8 mouse cellular contexts compared by ENCODE assay signal in genomic region chr15:81670231-81670640, GRCm38 (mm10). TPM values are rescaled to one million over a fixed set of nuclear protein-coding genes. Genes with fewer than 3 reads are reported as not detected.
DNase-seq lines count a peak whose midpoint lies in the region; ATAC-seq and TF ChIP-seq lines count a peak whose summit lies in the region.

No protein-coding gene starts in this region.

- H3K4me3 ChIP-seq in hindbrain, embryonic 10.5 days, result no peak overlapping the region
- no peak overlapping the region for H3K4me3 ChIP-seq in hindbrain, embryonic 12.5 days
- H3K4me3 ChIP-seq in CH12.LX (replicated peaks in 1 of 3; ENCODE audit: low read depth in 2 of 3, low read length in 2 of 3, poor library complexity in 1 of 3), result no peak overlapping the region
- H3K4me3 ChIP-seq in embryonic facial prominence, embryonic 15.5 days (replicated peaks), result no peak overlapping the region
- no peak overlapping the region for H3K4me3 ChIP-seq in forebrain, embryonic 16.5 days (replicated peaks; ENCODE audit: low read length)

- TF ChIP-seq CTCF in CH12.LX (conservative IDR thresholded peaks at IDR 0.05 in 1 of 2, IDR thresholded peaks at IDR 0.05 in 1 of 2; ENCODE audit: low read depth in 2 of 2, low read length in 2 of 2), result peak in 1 of 2 experiments; percentile 77; a peak in 3 of 4 replicates

- no peak overlapping the region for H3K4me2 ChIP-seq in hindbrain, embryonic 12.5 days (replicated peaks)
- no peak overlapping the region for H3K4me2 ChIP-seq in CH12.LX (ENCODE audit: insufficient read depth, low read depth, poor library complexity, severe bottlenecking)
- no peak overlapping the region for H3K4me2 ChIP-seq in embryonic facial prominence, embryonic 15.5 days (replicated peaks)
- no peak overlapping the region for H3K4me2 ChIP-seq in forebrain, embryonic 16.5 days (ENCODE audit: low read length)

- in situ Hi-C loops in CH12.LX (cut with MboI; ENCODE audit: low pct_ligation_motif_present, low pct_unique_long_range_greater_than_20kb, low sequenced_read_pairs), result no loop called here

- peaks cover 10% of the 10 kb centered on the region for H3K79me2 ChIP-seq in CH12.LX (replicated peaks; ENCODE audit: control insufficient read depth, extremely low read depth, insufficient read depth, poor library complexity, severe bottlenecking)

- dilution Hi-C loops in CH12.LX (cut with MboI; ENCODE audit: extremely low pct_ligation_motif_present, extremely low pct_unique_long_range_greater_than_20kb, low sequenced_read_pairs), result no loop called here

- H3K9ac ChIP-seq in hindbrain, embryonic 12.5 days, result no peak overlapping the region
- no peak overlapping the region for H3K9ac ChIP-seq in CH12.LX (ENCODE audit: insufficient read depth, low read depth)
- no peak overlapping the region for H3K9ac ChIP-seq in embryonic facial prominence, embryonic 15.5 days
- no peak overlapping the region for H3K9ac ChIP-seq in forebrain, embryonic 16.5 days (replicated peaks; ENCODE audit: low read depth, low read length)

- ATAC-seq in hindbrain, embryonic 12.5 days (ENCODE audit: low FRiP score), result no peak
- peak; percentile 35; the same call in 1 of the 2 replicates for ATAC-seq in embryonic facial prominence, embryonic 15.5 days (ENCODE audit: insufficient number of reproducible peaks, low FRiP score, low TSS enrichment, low read depth)
- ATAC-seq in forebrain, embryonic 16.5 days, result no peak

- TF ChIP-seq RAD21 in CH12.LX (IDR thresholded peaks at IDR 0.05; ENCODE audit: low read depth, low read length), result peak; percentile 73

- peaks cover under 1% of the 10 kb centered on the region; the same call in 1 of the 2 replicates for H3K4me1 ChIP-seq in hindbrain, embryonic 10.5 days (replicated peaks)
- H3K4me1 ChIP-seq in hindbrain, embryonic 12.5 days, result peaks cover under 1% of the 10 kb centered on the region; the same call in 1 of the 2 replicates
- H3K4me1 ChIP-seq in CH12.LX (ENCODE audit: control insufficient read depth in 1 of 2, insufficient read depth in 2 of 2), result peaks cover 0 to 6% of the 10 kb centered on the region in 2 experiments; a peak in 1 of 4 replicates
- peaks cover under 1% of the 10 kb centered on the region; the same call in 1 of the 2 replicates for H3K4me1 ChIP-seq in embryonic facial prominence, embryonic 15.5 days
- peaks cover under 1% of the 10 kb centered on the region; the same call in 1 of the 2 replicates for H3K4me1 ChIP-seq in forebrain, embryonic 16.5 days (replicated peaks; ENCODE audit: control insufficient read depth, insufficient read depth, low read length)

- no peaks in the 10 kb centered on the region for H3K27me3 ChIP-seq in hindbrain, embryonic 10.5 days (ENCODE audit: insufficient read depth, poor library complexity, severe bottlenecking)
- no peaks in the 10 kb centered on the region for H3K27me3 ChIP-seq in hindbrain, embryonic 12.5 days
- no peaks in the 10 kb centered on the region for H3K27me3 ChIP-seq in CH12.LX (replicated peaks)
- no peaks in the 10 kb centered on the region for H3K27me3 ChIP-seq in embryonic facial prominence, embryonic 15.5 days
- no peaks in the 10 kb centered on the region for H3K27me3 ChIP-seq in forebrain, embryonic 16.5 days (replicated peaks; ENCODE audit: control insufficient read depth, insufficient read depth, low read length)

- no peaks in the 10 kb centered on the region for H3K9me3 ChIP-seq in hindbrain, embryonic 10.5 days
- H3K9me3 ChIP-seq in hindbrain, embryonic 12.5 days (replicated peaks), result no peaks in the 10 kb centered on the region
- H3K9me3 ChIP-seq in CH12.LX (replicated peaks; ENCODE audit: low read length), result no peaks in the 10 kb centered on the region
- no peaks in the 10 kb centered on the region for H3K9me3 ChIP-seq in embryonic facial prominence, embryonic 15.5 days (replicated peaks)
- no peaks in the 10 kb centered on the region for H3K9me3 ChIP-seq in forebrain, embryonic 16.5 days (ENCODE audit: control insufficient read depth, low read length)

- peak; percentile 40 for DNase-seq in hindbrain, embryonic 10.5 days (ENCODE audit: low spot score)
- DNase-seq in CH12.LX (ENCODE audit: extremely low read depth), result peak; percentile 37
- DNase-seq in adrenal gland, postnatal 14 days, result peak; percentile 79
- peak; percentile 56 to 58 for DNase-seq in layer of hippocampus, postnatal 10 days (ENCODE audit: low spot score in 2 of 2)
- DNase-seq in naive thymus-derived CD4-positive, alpha-beta T cell, adult 2 months (ENCODE audit: low read depth), result peak; percentile 46

- H3K36me3 ChIP-seq in hindbrain, embryonic 10.5 days, result peaks cover 76% of the 10 kb centered on the region
- H3K36me3 ChIP-seq in hindbrain, embryonic 12.5 days, result peaks cover 58% of the 10 kb centered on the region
- H3K36me3 ChIP-seq in CH12.LX (replicated peaks in 1 of 2; ENCODE audit: control insufficient read depth in 1 of 2, insufficient read depth in 1 of 2, low read length in 1 of 2), result peaks cover 48 to 68% of the 10 kb centered on the region in 2 experiments
- H3K36me3 ChIP-seq in embryonic facial prominence, embryonic 15.5 days, result peaks cover 46% of the 10 kb centered on the region
- H3K36me3 ChIP-seq in forebrain, embryonic 16.5 days (ENCODE audit: control insufficient read depth, insufficient read depth), result peaks cover 19% of the 10 kb centered on the region

- H3K27ac ChIP-seq in hindbrain, embryonic 10.5 days, result no peak overlapping the region
- no peak overlapping the region for H3K27ac ChIP-seq in hindbrain, embryonic 12.5 days
- no peak overlapping the region for H3K27ac ChIP-seq in CH12.LX (ENCODE audit: insufficient read depth, low read depth)
- no peak overlapping the region for H3K27ac ChIP-seq in embryonic facial prominence, embryonic 15.5 days (replicated peaks)
- H3K27ac ChIP-seq in forebrain, embryonic 16.5 days (ENCODE audit: low read length), result no peak overlapping the region

- WGBS in hindbrain, embryonic 10.5 days, result 89% methylated on average over 4 of the region's 4 CpGs
- 79% methylated on average over 4 of the region's 4 CpGs for WGBS in hindbrain, embryonic 12.5 days
- 80% methylated on average over 4 of the region's 4 CpGs for WGBS in embryonic facial prominence, embryonic 15.5 days
- 81% methylated on average over 4 of the region's 4 CpGs for WGBS in forebrain, embryonic 16.5 days

- TF ChIP-seq POLR2A in CH12.LX (IDR thresholded peaks at IDR 0.05; ENCODE audit: low read depth, low read length), result no peak

- TF ChIP-seq EP300 in CH12.LX (IDR thresholded peaks at IDR 0.05; ENCODE audit: low read length), result no peak

TF ChIP-seq in CH12.LX, 34 proteins besides CTCF, POLR2A, EP300 and RAD21:
- TF ChIP-seq MEF2A (IDR thresholded peaks at IDR 0.05; ENCODE audit: borderline replicate concordance, low read depth, low read length) (no peak), SMC3 (IDR thresholded peaks at IDR 0.05; ENCODE audit: low read depth, low read length) (peak; percentile 57)

RNA-seq across cellular contexts. Expression of gene L3mbtl2, which starts 6.5 kb away (rescaled TPM):
- 41.9 and 44.9 TPM in 2 replicates for polyA plus RNA-seq in hindbrain, embryonic 10.5 days (2016; fragmentation: Nextera tagmentation; extraction: Ambion mirVana)
- polyA plus RNA-seq in hindbrain, embryonic 12.5 days (2016; fragmentation: Nextera tagmentation; extraction: Ambion mirVana), result 29.2 and 29.6 TPM in 2 replicates
- total RNA-seq in CH12.LX (2012; rRNA removed) (29.7 and 40.8 TPM in 2 replicates), CH12.LX (2014; rRNA removed) (26.4 and 29.2 TPM in 2 replicates)
- 37.3 and 40.0 TPM in 2 replicates for polyA plus RNA-seq in CH12.LX (2012; ENCODE audit: insufficient read length, low read depth)
- 18.1 and 20.8 TPM in 2 replicates for total RNA-seq in adrenal gland, postnatal 14 days (2021)
- polyA plus RNA-seq in embryonic facial prominence, embryonic 15.5 days (2015; fragmentation: Nextera tagmentation; extraction: Ambion mirVana), result 18.0 and 20.0 TPM in 2 replicates
- total RNA-seq in layer of hippocampus, postnatal 10 days (2021), result 10 to 100 TPM; 36.1 to 37.9 TPM
- 30.8 and 32.7 TPM in 2 replicates for polyA plus RNA-seq in forebrain, embryonic 16.5 days (2015; fragmentation: Nextera tagmentation; extraction: Ambion mirVana)

RNA-seq across cellular contexts. Expression of gene Chadl, which starts 26.9 kb away (rescaled TPM):
- polyA plus RNA-seq in hindbrain, embryonic 10.5 days (2016; fragmentation: Nextera tagmentation; extraction: Ambion mirVana), result 1.7 and 2.5 TPM in 2 replicates
- polyA plus RNA-seq in hindbrain, embryonic 12.5 days (2016; fragmentation: Nextera tagmentation; extraction: Ambion mirVana), result 8.4 and 9.0 TPM in 2 replicates
- total RNA-seq in CH12.LX (2012; rRNA removed) (0.17 and 0.21 TPM in 2 replicates), CH12.LX (2014; rRNA removed) (not detected in 2 replicates)
- polyA plus RNA-seq in CH12.LX (2012; ENCODE audit: insufficient read length, low read depth), result 0.40 and 0.51 TPM in 2 replicates
- 5.2 TPM in 2 replicates for total RNA-seq in adrenal gland, postnatal 14 days (2021)
- 10.4 and 12.4 TPM in 2 replicates for polyA plus RNA-seq in embryonic facial prominence, embryonic 15.5 days (2015; fragmentation: Nextera tagmentation; extraction: Ambion mirVana)
- total RNA-seq in layer of hippocampus, postnatal 10 days (2021), result 10 to 100 TPM; 24.0 to 31.8 TPM
- 18.6 and 27.7 TPM in 2 replicates for polyA plus RNA-seq in forebrain, embryonic 16.5 days (2015; fragmentation: Nextera tagmentation; extraction: Ambion mirVana)
